Mouse (Mus musculus): ENCODE measurements around the gene Gm4131.
A peak's percentile ranks its signal among the peaks of the same experiment; 100 is the strongest.

Gene Gm4131

GRCm38 (mm10) chr14:62546296-62546695 is 20.4 kb downstream of the Gm4131 start:
- DNase-seq = no peak

GRCm38 (mm10) chr14:62541751-62542150 is 25.0 kb downstream of the Gm4131 start:
- no peak for DNase-seq

- DNase-seq = no peak
Measured at GRCm38 (mm10) chr14:62539834-62540233, 26.9 kb downstream of the Gm4131 start.

GRCm38 (mm10) chr14:62536988-62537387 is 29.7 kb downstream of the Gm4131 start:
- no peak for DNase-seq

- no peak for DNase-seq
Measured at GRCm38 (mm10) chr14:62536127-62536526, 30.6 kb downstream of the Gm4131 start.

GRCm38 (mm10) chr14:62530951-62531350 is 35.8 kb downstream of the Gm4131 start:
- DNase-seq = no peak

GRCm38 (mm10) chr14:62512845-62513244 is 53.9 kb downstream of the Gm4131 start:
- DNase-seq = no peak

- DNase-seq = no peak
Measured at GRCm38 (mm10) chr14:62509350-62509749, 57.4 kb downstream of the Gm4131 start.

GRCm38 (mm10) chr14:62506261-62506660 is 60.5 kb downstream of the Gm4131 start:
- DNase-seq = no peak

- no peak for DNase-seq
Measured at GRCm38 (mm10) chr14:62497391-62497790, 69.3 kb downstream of the Gm4131 start.

GRCm38 (mm10) chr14:62496501-62496900 is 70.2 kb downstream of the Gm4131 start:
- no peak for DNase-seq

GRCm38 (mm10) chr14:62493456-62493855 is 73.3 kb downstream of the Gm4131 start:
- DNase-seq = no peak

- peak; percentile 78 for DNase-seq
Measured at GRCm38 (mm10) chr14:62492196-62492850, 74.4 kb downstream of the Gm4131 start.

- DNase-seq = no peak
Measured at GRCm38 (mm10) chr14:62488270-62488669, 78.5 kb downstream of the Gm4131 start.

- no peak for DNase-seq
Measured at GRCm38 (mm10) chr14:62481381-62481780, 85.3 kb downstream of the Gm4131 start.

GRCm38 (mm10) chr14:62479395-62479794 is 87.3 kb downstream of the Gm4131 start:
- no peak for DNase-seq

- no peak for DNase-seq
Measured at GRCm38 (mm10) chr14:62474481-62474880, 92.2 kb downstream of the Gm4131 start.

- DNase-seq = no peak
Measured at GRCm38 (mm10) chr14:62472061-62472460, 94.7 kb downstream of the Gm4131 start.

- DNase-seq = no peak
Measured at GRCm38 (mm10) chr14:62468753-62469125, 98.0 kb downstream of the Gm4131 start.

- DNase-seq = no peak
Measured at GRCm38 (mm10) chr14:62468119-62468752, 98.5 kb downstream of the Gm4131 start.

- DNase-seq = peak; percentile 80
Measured at GRCm38 (mm10) chr14:62464966-62465365, 101.8 kb downstream of the Gm4131 start.

GRCm38 (mm10) chr14:62459541-62459940 is 107.2 kb downstream of the Gm4131 start:
- DNase-seq = no peak

GRCm38 (mm10) chr14:62457420-62458181 is 109.1 kb downstream of the Gm4131 start:
- peak; percentile 84 for DNase-seq

- DNase-seq = no peak
Measured at GRCm38 (mm10) chr14:62456239-62456747, 110.4 kb downstream of the Gm4131 start, which contains the start of gene Gucy1b2. Gene Gucy1b2 (minus strand): TSS chr14:62456289.
